Mouse (Mus musculus) brain, embryonic 14.5 days (tissue): ENCODE results near the gene Olfr960. TPM values are rescaled to one million over a fixed set of nuclear protein-coding genes. Genes with fewer than 3 reads are reported as not detected.

ENCODE experiments used
- DNase-seq: peaks from one replicate; pipeline ENCODE4 v3.0.0-alpha.2; 2011; ENCODE audit warnings: low read depth
- CTCF ChIP-seq: fragments of 200-500 bp; IDR thresholded peaks from 2 replicates; pipeline ENCODE4 v1.5.1; 2012; ENCODE audit warnings: inconsistent platforms, mild to moderate bottlenecking, moderate library complexity, borderline replicate concordance; ENCODE audit not compliant: insufficient read depth, insufficient read length; ENCODE audit errors: extremely low read depth
- POLR2A ChIP-seq: fragments of 200-500 bp; IDR thresholded peaks from 2 replicates; pipeline ENCODE4 v1.6.1; 2012; ENCODE audit warnings: mild to moderate bottlenecking, inconsistent platforms, borderline replicate concordance; ENCODE audit not compliant: poor library complexity, insufficient read depth, insufficient read length, severe bottlenecking; ENCODE audit errors: extremely low read depth
- polyA plus RNA-seq: library from polyadenylated mRNA; depleted of rRNA; stranded (reverse); fragments of >200 nt; gene quantifications from 2 replicates; pipeline ENCODE4 v1.2.3, GENCODE M21; 2012; rRNA removed

Gene Olfr960
- not detected in 2 replicates for polyA plus RNA-seq

GRCm38 (mm10) chr9:39621073-39621472 is at the start of gene Olfr960:
TSS of gene Olfr960 (plus strand) at chr9:39621373.
- TF ChIP-seq CTCF (no peak), POLR2A (no peak)
- DNase-seq, result no peak

DNA sequence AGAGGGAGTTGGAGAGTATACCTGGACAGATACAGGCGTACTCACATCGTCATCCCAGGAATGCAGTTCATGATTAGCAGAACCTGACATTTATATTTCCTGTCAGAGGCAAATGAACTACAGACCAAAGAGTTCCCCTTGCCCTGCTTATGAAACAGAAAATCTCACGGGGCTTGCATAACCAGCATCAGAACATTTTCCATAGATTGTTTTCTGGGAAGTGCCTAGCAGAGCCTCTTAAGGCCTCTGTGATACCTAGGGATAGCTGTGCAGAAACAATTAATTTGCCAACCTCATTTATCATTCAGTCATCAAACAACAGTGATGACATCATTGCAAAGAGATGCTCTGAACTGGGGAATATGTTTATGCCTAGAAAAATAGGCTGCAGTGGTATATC is 45.7 kb upstream of the Olfr960 start, which contains the start of gene Olfr959:
Gene Olfr959, minus strand, starts transcription at position 101 of the 400 bp plus-strand sequence.
- DNase-seq, result no peak
- no peak for TF ChIP-seq CTCF
- no peak for TF ChIP-seq POLR2A

GRCm38 (mm10) chr9:39577050-39577449 is 44.1 kb upstream of the Olfr960 start:
- no peak for TF ChIP-seq CTCF
- no peak for TF ChIP-seq POLR2A
- DNase-seq, result no peak

DNA sequence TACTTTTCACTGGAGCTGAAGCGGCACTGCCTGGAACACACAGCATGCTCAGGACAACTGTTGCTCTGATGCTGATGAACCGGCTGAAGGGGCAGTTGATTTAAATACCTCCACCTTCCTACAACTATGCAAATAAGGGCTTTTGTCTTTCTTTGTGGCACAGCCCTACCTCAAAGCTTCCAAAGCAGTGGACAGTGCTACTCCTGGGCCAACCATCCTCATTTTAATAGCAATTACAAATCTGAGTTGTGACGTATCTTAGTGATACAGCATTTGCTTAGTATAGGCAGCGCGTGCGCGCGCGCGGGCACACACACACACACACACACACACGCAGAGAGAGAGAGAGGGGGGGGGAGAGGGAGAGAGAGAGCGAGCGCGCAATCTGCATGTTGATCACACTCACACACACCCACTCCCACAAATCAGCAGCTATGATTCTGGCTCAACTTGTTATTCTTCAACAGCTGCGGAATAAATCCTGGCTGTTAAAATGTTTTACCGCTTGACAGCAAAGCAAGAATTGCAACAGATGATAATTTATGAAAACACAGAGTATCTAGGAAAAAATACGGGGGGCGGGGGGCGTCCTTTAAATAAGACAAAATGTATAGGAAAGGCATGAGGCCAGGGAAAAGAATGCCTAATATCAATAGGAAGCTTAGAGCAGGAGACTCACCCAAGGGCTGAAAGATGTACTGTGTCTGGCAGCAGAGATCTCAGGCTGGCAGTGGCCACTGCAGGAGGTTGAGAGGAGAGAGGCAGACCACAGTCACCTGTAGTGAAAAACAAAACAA is 18.4 kb upstream of the Olfr960 start:
- TF ChIP-seq CTCF (no peak), POLR2A (no peak)
- peak; percentile 90 for DNase-seq

DNA sequence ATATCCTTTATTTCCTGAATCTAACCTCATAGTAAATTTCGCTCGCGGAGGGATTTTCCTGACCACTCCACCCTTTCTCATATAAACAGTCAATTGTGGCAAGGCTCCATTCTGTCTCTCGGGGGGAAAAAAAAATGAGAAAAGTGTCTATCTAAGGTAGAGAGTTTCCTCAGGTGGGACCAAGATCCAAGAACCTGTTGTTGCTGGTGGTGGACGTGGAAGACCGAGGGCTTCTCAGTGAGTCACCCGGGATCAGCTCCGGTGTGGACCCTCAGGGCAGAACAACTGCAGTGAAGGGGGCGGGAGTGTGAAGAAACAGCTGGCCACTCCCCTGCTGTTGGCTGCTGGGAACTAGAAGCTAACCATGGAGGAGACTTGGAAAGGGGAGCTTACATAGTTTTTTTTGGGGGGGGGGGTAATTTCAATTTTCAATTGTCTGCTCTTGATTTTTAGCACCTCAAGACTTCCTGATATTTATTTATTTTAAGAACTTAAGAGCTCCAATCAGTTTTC is 17.8 kb upstream of the Olfr960 start:
- DNase-seq, result peak; percentile 60
- TF ChIP-seq POLR2A (no peak), CTCF (no peak)

- peak; percentile 58 for DNase-seq
- no peak for TF ChIP-seq CTCF
- no peak for TF ChIP-seq POLR2A
Measured at GRCm38 (mm10) chr9:39603999-39604453, 17.1 kb upstream of the Olfr960 start, which contains the start of gene AW551984. TSS of gene AW551984 (minus strand) at chr9:39604403.

DNA sequence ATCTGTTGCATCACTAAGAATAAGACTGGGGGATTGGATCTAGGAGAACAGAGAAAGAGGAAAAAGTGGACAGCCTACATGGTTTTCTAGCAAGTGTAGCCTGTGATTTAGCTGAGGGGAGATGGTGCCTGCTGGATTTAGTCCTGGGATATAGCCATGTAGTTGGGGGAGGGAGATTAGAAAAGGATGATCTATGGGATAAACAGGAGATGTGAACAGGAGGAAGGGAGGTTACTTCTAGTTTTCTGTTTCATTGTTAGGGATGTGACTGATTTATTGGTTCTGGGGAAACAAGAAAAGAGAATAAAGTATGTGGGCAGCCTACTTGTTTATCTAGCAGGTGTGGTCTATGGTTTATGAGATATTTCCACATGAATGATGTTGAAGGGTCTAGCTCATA is 12.7 kb upstream of the Olfr960 start:
- DNase-seq, result no peak
- TF ChIP-seq POLR2A, result no peak
- TF ChIP-seq CTCF, result no peak

DNA sequence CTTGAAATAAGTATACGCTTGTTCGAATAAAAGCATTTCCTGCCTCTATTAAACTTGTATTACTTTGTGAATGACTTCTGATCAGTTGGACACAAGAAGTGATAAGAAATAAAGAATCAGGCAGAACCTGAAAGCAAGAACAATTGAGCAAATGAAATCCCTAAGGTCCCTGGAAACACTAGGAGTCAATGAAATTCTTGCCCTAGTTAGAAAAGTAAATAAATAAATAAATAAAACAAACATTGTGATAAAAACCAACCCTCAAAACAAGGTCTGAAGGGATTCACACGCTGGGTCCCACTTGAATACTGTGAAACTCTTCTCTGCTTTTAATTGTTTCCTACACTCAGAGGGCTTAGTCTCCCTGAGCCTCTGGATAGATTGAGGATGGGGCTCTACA is 10.8 kb upstream of the Olfr960 start, which contains the start of gene Olfr148:
Gene Olfr148, plus strand, starts transcription at position 301 of the 400 bp plus-strand sequence.
- DNase-seq, result no peak
- no peak for TF ChIP-seq POLR2A
- TF ChIP-seq CTCF, result no peak

- DNase-seq, result peak; percentile 74
- no peak for TF ChIP-seq POLR2A
- peak; percentile 56; the same call in 1 of the 2 replicates for TF ChIP-seq CTCF
Measured at GRCm38 (mm10) chr9:39611953-39612352, 9.2 kb upstream of the Olfr960 start.

- TF ChIP-seq POLR2A (no peak), CTCF (no peak)
- no peak for DNase-seq
Measured at GRCm38 (mm10) chr9:39623783-39624182, 2.6 kb downstream of the Olfr960 start.

- DNase-seq, result no peak
- no peak for TF ChIP-seq POLR2A
- TF ChIP-seq CTCF, result no peak
Measured at GRCm38 (mm10) chr9:39624711-39625110, 3.5 kb downstream of the Olfr960 start.
